Mouse (Mus musculus) kidney, adult 2 months (tissue): ENCODE results near the gene Gm12695.

Experiments used
- CTCF ChIP-seq: fragments of 200-500 bp; conservative IDR thresholded peaks from 2 replicates; pipeline ENCODE4 v1.5.1; 2011; ENCODE audit warnings: low read depth, mild to moderate bottlenecking, control low read depth, low read length, moderate library complexity, mixed read lengths; ENCODE audit not compliant: insufficient read depth, insufficient read length
- POLR2A ChIP-seq: fragments of 200-500 bp; IDR thresholded peaks from one replicate; pipeline ENCODE4 v1.6.1; 2011; ENCODE audit warnings: low read depth, low read length, control low read depth

- TF ChIP-seq CTCF (0 out of 2 replicates have a peak, but pooled peaks have one; percentile 22), POLR2A (no peak)
Observed at GRCm38 (mm10) chr4:96683474-96683873, 101.5 kb downstream of the Gm12695 start.
